Mouse (Mus musculus) myocyte (in vitro differentiated cells): Measurements from ENCODE around the gene 1810030O07Rik.

ENCODE experiments used
- E2F4 ChIP-seq: IDR thresholded peaks from one replicate; pipeline ENCODE4 v1.6.1; 2011; ENCODE audit warnings: mild to moderate bottlenecking, control low read depth, moderate library complexity; ENCODE audit not compliant: insufficient read depth
- POLR2A ChIP-seq: IDR thresholded peaks from one replicate; pipeline ENCODE4 v1.6.1; 2011; ENCODE audit warnings: low read depth, mild to moderate bottlenecking, control low read depth, moderate library complexity; ENCODE audit not compliant: insufficient read length

DNA sequence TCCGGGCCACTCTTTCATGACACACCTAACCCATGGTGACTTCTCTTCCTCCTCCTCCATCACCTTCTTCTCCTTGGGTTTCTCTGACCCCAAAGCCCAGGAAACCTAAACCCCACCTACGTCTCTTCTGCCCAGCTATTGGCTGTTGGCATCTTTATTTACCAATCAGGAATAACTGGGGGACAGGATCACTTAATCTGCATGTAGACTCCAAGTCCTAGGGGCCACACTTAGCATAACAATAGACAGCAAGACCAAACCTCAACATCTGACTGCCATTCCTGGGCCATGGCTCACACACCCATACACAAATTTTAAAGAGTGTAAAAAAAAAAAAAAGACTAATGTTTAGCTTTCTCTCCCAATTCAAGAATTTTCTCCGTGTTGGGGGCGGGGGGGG lies 48.3 kb downstream of the 1810030O07Rik start:
- TF ChIP-seq E2F4 (no peak), POLR2A (no peak)
